Mouse (Mus musculus): ENCODE measurements around the gene Sult2b1. TPM values are rescaled to one million over a fixed set of nuclear protein-coding genes. Genes with fewer than 3 reads are reported as not detected.
A peak's percentile ranks its signal among the peaks of the same experiment; 100 is the strongest.

The Sult2b1 gene
- total RNA-seq, 1 experiment from 2014 or later: 0.52 TPM

GRCm38 (mm10) chr7:45693921-45694591, 90.4 kb downstream of the Sult2b1 start, which contains the start of gene Sec1:
Sec1 (minus strand) TSS chr7:45694402.
- DNase-seq: no peak

GRCm38 (mm10) chr7:45692364-45692763, 92.1 kb downstream of the Sult2b1 start:
- no peak for DNase-seq

- peak; percentile 43 for DNase-seq
Measured at GRCm38 (mm10) chr7:45689800-45690199, 94.7 kb downstream of the Sult2b1 start.

GRCm38 (mm10) chr7:45689099-45689498, 95.4 kb downstream of the Sult2b1 start:
- DNase-seq: no peak

GRCm38 (mm10) chr7:45686841-45687240, 97.6 kb downstream of the Sult2b1 start:
- DNase-seq: no peak

- DNase-seq: no peak
Measured at GRCm38 (mm10) chr7:45685811-45686210, 98.7 kb downstream of the Sult2b1 start.

GRCm38 (mm10) chr7:45683396-45684050, 100.9 kb downstream of the Sult2b1 start, which contains the start of gene Ntn5:
Ntn5 (plus strand) TSS chr7:45684022.
- DNase-seq: no peak

- peak; percentile 94 for DNase-seq
Measured at GRCm38 (mm10) chr7:45682144-45683126, 102.0 kb downstream of the Sult2b1 start.

GRCm38 (mm10) chr7:45681046-45681736, 103.3 kb downstream of the Sult2b1 start:
- DNase-seq: no peak

Other genes with a start within 250 kb of the Sult2b1 start
- 0.67 and 1.2 TPM in 2 replicates for gene Hsd17b14, start 229.8 kb downstream of the Sult2b1 start, total RNA-seq (2021)
- 149 and 151 TPM in 2 replicates for gene Bcat2, start 214.5 kb downstream of the Sult2b1 start, total RNA-seq (2021)
- 0.37 TPM in 1 of 2 replicates, not detected in the other for gene Fgf21, start 169.2 kb downstream of the Sult2b1 start, total RNA-seq (2021)
- 0.11 TPM in 1 of 2 replicates, not detected in the other for gene Fut1, start 167.4 kb downstream of the Sult2b1 start, total RNA-seq (2021)
- 0.56 and 0.82 TPM in 2 replicates for gene Izumo1, start 162.9 kb downstream of the Sult2b1 start, total RNA-seq (2021)
- 33.0 and 35.4 TPM in 2 replicates for gene Rasip1, start 157.2 kb downstream of the Sult2b1 start, total RNA-seq (2021)
- 4.9 and 8.5 TPM in 2 replicates for gene Mamstr, start 144.7 kb downstream of the Sult2b1 start, total RNA-seq (2021)
- gene Fut2, start 118.3 kb downstream of the Sult2b1 start, total RNA-seq (2021): 0.11 TPM in 1 of 2 replicates, not detected in the other
- 0.26 TPM in 1 of 2 replicates, not detected in the other for gene Ntn5, start 100.6 kb downstream of the Sult2b1 start, total RNA-seq (2021)
- gene Sec1, start 90.3 kb downstream of the Sult2b1 start, total RNA-seq (2021): 0.22 and 0.41 TPM in 2 replicates
- 10.5 and 16.9 TPM in 2 replicates for gene Car11, start 84.8 kb downstream of the Sult2b1 start, total RNA-seq (2021)
- 31.2 and 46.3 TPM in 2 replicates for gene Dbp, start 79.6 kb downstream of the Sult2b1 start, total RNA-seq (2021)
- 927 and 1,052 TPM in 2 replicates for gene Rpl18, start 69.2 kb downstream of the Sult2b1 start, total RNA-seq (2021)
- 32.3 and 34.4 TPM in 2 replicates for gene Sphk2, start 66.7 kb downstream of the Sult2b1 start, total RNA-seq (2021)
- gene Fam83e, start 63.5 kb downstream of the Sult2b1 start, total RNA-seq (2021): 0.45 and 0.74 TPM in 2 replicates
- gene Spaca4, start 58.9 kb downstream of the Sult2b1 start, total RNA-seq (2021): not detected in 2 replicates
- gene Lmtk3, start 931 bp downstream of the Sult2b1 start, total RNA-seq (2021): 7.5 and 9.9 TPM in 2 replicates
- 97.5 and 114 TPM in 2 replicates for gene Cyth2, start 29.9 kb upstream of the Sult2b1 start, total RNA-seq (2021)
- 0.48 and 0.60 TPM in 2 replicates for gene Kcnj14, start 40.1 kb upstream of the Sult2b1 start, total RNA-seq (2021)
- 28.0 and 29.9 TPM in 2 replicates for gene Grwd1, start 46.3 kb upstream of the Sult2b1 start, total RNA-seq (2021)
- gene Kdelr1, start 88.1 kb upstream of the Sult2b1 start, total RNA-seq (2021): 123 and 135 TPM in 2 replicates
- 0.93 and 1.2 TPM in 2 replicates for gene Grin2d, start 93.7 kb upstream of the Sult2b1 start, total RNA-seq (2021)
- 0.59 TPM in 1 of 2 replicates, not detected in the other for gene Syngr4, start 112.0 kb upstream of the Sult2b1 start, total RNA-seq (2021)
- gene Tmem143, start 112.3 kb upstream of the Sult2b1 start, total RNA-seq (2021): 80.0 and 80.8 TPM in 2 replicates
- 212 TPM in 2 replicates for gene Emp3, start 136.7 kb upstream of the Sult2b1 start, total RNA-seq (2021)
- 9.7 and 11.0 TPM in 2 replicates for gene Ccdc114, start 139.4 kb upstream of the Sult2b1 start, total RNA-seq (2021)
- 0.90 and 15.1 TPM in 2 replicates for gene Abcc6, start 245.6 kb upstream of the Sult2b1 start, total RNA-seq (2021)
- 53.0 and 60.3 TPM in 2 replicates for gene Nomo1, start 249.0 kb upstream of the Sult2b1 start, total RNA-seq (2021)